Mouse (Mus musculus) megakaryocyte, embryonic 14.5 days (primary cell): Measurements from ENCODE around the gene Lrch2. TPM values are rescaled to one million over a fixed set of nuclear protein-coding genes. Genes with fewer than 3 reads are reported as not detected.

Source experiments
- H3K27me3 ChIP-seq: replicated peaks from 2 replicates; pipeline ENCODE3; 2012; ENCODE audit warnings: inconsistent platforms
- H3K36me3 ChIP-seq: replicated peaks from 2 replicates; pipeline ENCODE3; 2012; ENCODE audit warnings: low read length, inconsistent platforms, mixed read lengths
- H3K4me1 ChIP-seq: 2 replicates; pipeline ENCODE4 v1.6.1; 2012; ENCODE audit warnings: inconsistent platforms
- H3K4me3 ChIP-seq: replicated peaks from 2 replicates; pipeline ENCODE3; 2012; ENCODE audit warnings: moderate library complexity, mild to moderate bottlenecking, inconsistent platforms
- H3K9me3 ChIP-seq: 2 replicates; pipeline ENCODE4 v1.6.1; 2012; ENCODE audit warnings: inconsistent platforms
- FLI1 ChIP-seq: IDR thresholded peaks from 2 replicates; pipeline ENCODE4 v1.6.1; 2012; ENCODE audit warnings: low read length, inconsistent platforms, mixed read lengths
- GATA1 ChIP-seq: IDR thresholded peaks from 3 replicates; pipeline ENCODE4 v1.6.1; 2012; ENCODE audit warnings: mixed read lengths, low read length, inconsistent platforms, borderline replicate concordance
- polyA plus RNA-seq: library from polyadenylated mRNA; stranded (reverse); fragments of >175 nt; gene quantifications from 2 replicates; pipeline ENCODE4 v1.2.3, GENCODE M21; 2012; ENCODE audit warnings: low replicate concordance; ENCODE audit not compliant: insufficient read depth

Lrch2 gene
- polyA plus RNA-seq, 1 experiment, result not detected

GRCm38 (mm10) chrX:147435400-147435799 lies 118.5 kb downstream of the Lrch2 start:
- Histone ChIP-seq H3K9me3 (no peaks in the 10 kb centered on the region), H3K27me3 (no peaks in the 10 kb centered on the region), H3K4me1 (no peaks in the 10 kb centered on the region), H3K36me3 (no peaks in the 10 kb centered on the region), H3K4me3 (no peak overlapping the region)
- TF ChIP-seq FLI1 (no peak), GATA1 (no peak)

DNA sequence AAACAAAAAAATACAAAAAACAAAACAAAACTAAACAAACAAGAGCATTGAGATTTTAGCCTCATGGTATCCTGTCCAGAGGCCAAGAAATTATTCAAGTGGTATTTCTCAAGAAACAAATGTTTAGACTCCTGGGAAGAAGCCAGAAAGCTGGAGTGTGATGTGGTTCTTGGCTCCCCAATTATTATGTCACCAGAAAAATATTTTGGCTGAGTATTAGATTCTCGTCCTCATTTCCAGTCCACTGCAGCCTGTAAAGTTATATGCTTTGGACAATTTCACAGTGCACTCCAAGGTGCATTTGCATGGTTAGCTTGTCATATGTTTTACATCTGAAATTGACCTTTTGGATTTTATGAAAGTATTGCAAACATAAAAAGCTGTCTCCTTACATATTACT lies 124.1 kb downstream of the Lrch2 start:
- no peaks in the 10 kb centered on the region for H3K9me3 ChIP-seq
- H3K4me1 ChIP-seq, result no peaks in the 10 kb centered on the region
- H3K27me3 ChIP-seq, result no peaks in the 10 kb centered on the region
- no peak for TF ChIP-seq FLI1
- no peak for TF ChIP-seq GATA1
- no peak overlapping the region for H3K4me3 ChIP-seq
- H3K36me3 ChIP-seq, result no peaks in the 10 kb centered on the region

DNA sequence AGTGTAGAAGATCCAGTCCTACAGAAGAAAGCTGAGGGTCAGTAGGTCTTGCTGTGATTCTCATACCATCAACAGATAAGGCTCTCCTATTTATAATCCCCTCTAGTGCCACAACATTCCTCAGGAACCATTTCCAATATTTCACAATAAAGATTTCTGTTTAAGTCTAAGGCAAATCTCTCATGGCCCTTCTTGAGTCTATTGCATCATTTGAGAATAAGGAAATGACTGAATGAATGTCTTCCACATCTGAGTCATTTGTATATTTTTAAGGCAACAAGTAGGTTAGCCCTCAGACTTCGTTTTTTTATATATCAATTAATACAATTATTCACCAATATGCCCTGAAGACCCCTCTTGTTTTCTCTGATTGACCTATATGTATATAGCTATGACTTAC lies 124.8 kb downstream of the Lrch2 start, which contains the start of gene Il13ra2:
TSS of gene Il13ra2 (minus strand) at position 64 of the 400 bp plus-strand sequence.
- Histone ChIP-seq H3K27me3 (no peaks in the 10 kb centered on the region), H3K9me3 (no peaks in the 10 kb centered on the region), H3K4me1 (no peaks in the 10 kb centered on the region), H3K36me3 (no peaks in the 10 kb centered on the region), H3K4me3 (no peak within 1 kb of the TSS)
- TF ChIP-seq GATA1, result no peak
- TF ChIP-seq FLI1, result no peak

Other genes starting within 250 kb of the Lrch2 start
- gene Il13ra2, start 124.9 kb downstream of the Lrch2 start, polyA plus RNA-seq, result not detected in 2 replicates
- not detected in 2 replicates for gene Vmn1r239-ps, start 100.4 kb downstream of the Lrch2 start, polyA plus RNA-seq
- gene Gm15128, start 211.9 kb upstream of the Lrch2 start, polyA plus RNA-seq, result not detected in 2 replicates